Mouse (Mus musculus) heart, embryonic 15.5 days (tissue): ENCODE data around the gene Tbc1d24. TPM values are rescaled to one million over a fixed set of nuclear protein-coding genes. Genes with fewer than 3 reads are reported as not detected.

Experiments used
- ATAC-seq: fragments of 200-750 bp; cut with Nextera tagmentation; replicated peaks from 2 replicates; pipeline ENCODE4 v1.8.0; 2017; ENCODE audit warnings: low read depth, moderate TSS enrichment; ENCODE audit not compliant: insufficient number of reproducible peaks, insufficient read depth, low FRiP score
- H3K27ac ChIP-seq: fragments of 300-500 bp; sonication (generic); 2 replicates; pipeline ENCODE4 v1.5.1; 2015; ENCODE audit warnings: mild to moderate bottlenecking, inconsistent platforms
- H3K27me3 ChIP-seq: fragments of 300-500 bp; sonication (generic); 2 replicates; pipeline ENCODE4 v1.6.1; 2015; ENCODE audit warnings: inconsistent platforms
- H3K36me3 ChIP-seq: fragments of 300-500 bp; sonication (generic); 2 replicates; pipeline ENCODE4 v1.6.1; 2015; ENCODE audit warnings: mild to moderate bottlenecking, inconsistent platforms
- H3K4me1 ChIP-seq: fragments of 300-500 bp; sonication (generic); replicated peaks from 2 replicates; pipeline ENCODE4 v1.6.1; 2015; ENCODE audit warnings: inconsistent platforms
- H3K4me2 ChIP-seq: fragments of 300-500 bp; sonication (generic); 2 replicates; pipeline ENCODE4 v1.6.1; 2015; ENCODE audit warnings: inconsistent platforms, mild to moderate bottlenecking, moderate library complexity
- H3K4me3 ChIP-seq: fragments of 300-500 bp; sonication (generic); 2 replicates; pipeline ENCODE4 v1.5.1; 2015; ENCODE audit warnings: mild to moderate bottlenecking, inconsistent platforms
- H3K9ac ChIP-seq: fragments of 300-500 bp; sonication (generic); 2 replicates; pipeline ENCODE4 v1.6.1; 2015; ENCODE audit warnings: mild to moderate bottlenecking, inconsistent platforms
- H3K9me3 ChIP-seq: fragments of 300-500 bp; sonication (generic); replicated peaks from 2 replicates; pipeline ENCODE4 v1.6.1; 2016; ENCODE audit warnings: inconsistent platforms
- WGBS: fragments of 180-500 bp; shearing (Covaris S2); methylation state at CpG from one replicate; pipeline ENCODE4 v1.1.7; 2015; ENCODE audit warnings: mixed read lengths; 5-methylcytosine and 5-hydroxymethylcytosine counted together
- polyA plus RNA-seq: library from polyadenylated mRNA; unstranded; fragments of >200 nt; fragmentation: Nextera tagmentation; extraction: Ambion mirVana; gene quantifications from 2 replicates; pipeline ENCODE4 v1.2.1, GENCODE M21; 2015

Tbc1d24 gene
- 3.6 and 3.8 TPM in 2 replicates for polyA plus RNA-seq

DNA sequence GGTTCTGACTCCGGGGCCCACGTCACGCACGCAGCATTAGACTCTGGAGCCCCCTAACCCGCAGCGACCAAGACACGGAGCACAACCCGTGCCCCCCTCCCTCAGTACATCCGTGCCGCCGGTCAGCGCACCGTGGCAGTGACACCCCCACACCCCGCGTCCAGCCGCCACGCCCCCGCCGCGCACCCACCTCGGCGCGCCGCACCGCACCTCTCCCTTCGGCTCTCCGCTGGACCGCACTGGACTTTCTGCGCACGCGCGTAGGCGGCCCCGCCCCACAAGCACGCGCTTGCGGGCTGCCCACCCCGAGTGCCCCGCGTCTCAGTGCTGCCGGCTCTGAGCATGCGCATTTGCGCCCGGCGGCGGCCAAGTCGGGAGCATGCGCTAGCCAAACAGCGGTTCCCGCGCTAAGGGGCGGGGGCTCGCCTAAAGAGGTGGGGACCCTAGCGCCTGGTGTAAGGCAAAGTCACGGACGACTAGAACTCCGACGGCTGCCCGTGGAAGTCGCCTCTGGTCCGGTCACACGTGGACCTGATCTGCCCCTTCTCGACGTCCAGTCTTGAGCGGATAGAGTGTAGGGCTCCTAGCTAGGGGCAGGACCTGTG lies at the start of gene Tbc1d24:
Tbc1d24 (minus strand) TSS at position 279 of the 605 bp plus-strand sequence.
- H3K4me1 ChIP-seq, result peaks cover 64% of the 10 kb centered on the region
- peak within 1 kb of the TSS; percentile 45 for H3K27ac ChIP-seq
- H3K27me3 ChIP-seq, result peaks cover 31% of the 10 kb centered on the region
- H3K4me3 ChIP-seq, result peak within 1 kb of the TSS; percentile 57
- H3K36me3 ChIP-seq, result no peaks in the 10 kb centered on the region
- peak; percentile 70 for ATAC-seq
- under 1% methylated on average over 65 of the region's 65 CpGs for WGBS
- H3K9ac ChIP-seq, result peak within 1 kb of the TSS; percentile 61
- no peaks in the 10 kb centered on the region for H3K9me3 ChIP-seq
- peak within 1 kb of the TSS; percentile 80 for H3K4me2 ChIP-seq

- Histone ChIP-seq H3K27me3 (no peaks in the 10 kb centered on the region), H3K4me1 (peaks cover 13% of the 10 kb centered on the region), H3K36me3 (peaks cover 16% of the 10 kb centered on the region), H3K27ac (no peak overlapping the region), H3K4me3 (0 out of 2 replicates have a peak overlapping the region, but pooled peaks have one; percentile 90), H3K9me3 (no peaks in the 10 kb centered on the region), H3K9ac (no peak overlapping the region), H3K4me2 (no peak overlapping the region)
- ATAC-seq, result no peak
- 92% methylated on average over 2 of the region's 2 CpGs for WGBS
Measured at GRCm38 (mm10) chr17:24252329-24252728, 47.0 kb upstream of the Tbc1d24 start.

GRCm38 (mm10) chr17:24251320-24252069 lies 46.1 kb upstream of the Tbc1d24 start, which contains the start of gene Ccnf:
TSS of gene Ccnf (minus strand) at chr17:24251484.
- WGBS, result under 1% methylated on average over 48 of the region's 48 CpGs
- H3K27ac ChIP-seq, result peak within 1 kb of the TSS; percentile 76

DNA sequence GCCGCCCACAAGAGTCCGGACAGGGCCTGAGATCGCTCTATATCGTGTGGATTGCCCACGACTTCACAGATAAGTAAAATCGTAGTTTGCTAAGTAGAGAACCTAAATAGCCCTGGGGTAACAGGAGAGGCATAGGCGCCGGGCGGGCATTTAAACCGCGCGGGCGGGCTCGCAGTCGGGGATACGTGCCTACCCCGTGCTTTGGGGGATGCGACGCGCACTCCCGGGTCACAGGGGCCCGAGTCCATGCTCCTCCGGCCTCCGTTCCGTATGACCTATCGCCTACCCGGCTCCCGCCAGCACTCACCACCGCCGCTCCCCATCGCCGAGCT lies 45.6 kb upstream of the Tbc1d24 start:
- under 1% methylated on average over 32 of the region's 32 CpGs for WGBS
- no peaks in the 10 kb centered on the region for H3K27me3 ChIP-seq
- H3K4me1 ChIP-seq, result peaks cover 13% of the 10 kb centered on the region
- peak overlapping the region; percentile 76 for H3K4me2 ChIP-seq
- no peak for ATAC-seq
- peak overlapping the region; percentile 70 for H3K27ac ChIP-seq
- H3K9ac ChIP-seq, result peak overlapping the region; percentile 86
- peak overlapping the region; percentile 90 for H3K4me3 ChIP-seq
- H3K36me3 ChIP-seq, result peaks cover 26% of the 10 kb centered on the region
- no peaks in the 10 kb centered on the region for H3K9me3 ChIP-seq

More at GRCm38 (mm10) chr17:24251320-24252069, 46.1 kb upstream of the Tbc1d24 start, which contains the start of gene Ccnf:
- Histone ChIP-seq H3K9me3 (no peaks in the 10 kb centered on the region), H3K36me3 (peaks cover 23% of the 10 kb centered on the region), H3K4me2 (peak within 1 kb of the TSS; percentile 76), H3K4me3 (peak within 1 kb of the TSS; percentile 90), H3K9ac (peak within 1 kb of the TSS; percentile 86), H3K4me1 (peaks cover 13% of the 10 kb centered on the region), H3K27me3 (no peaks in the 10 kb centered on the region)
- peak; percentile 100 for ATAC-seq

- Histone ChIP-seq H3K27me3 (no peaks in the 10 kb centered on the region), H3K4me1 (peaks cover 13% of the 10 kb centered on the region), H3K4me2 (no peak overlapping the region), H3K36me3 (peaks cover 44% of the 10 kb centered on the region), H3K4me3 (no peak overlapping the region), H3K9me3 (no peaks in the 10 kb centered on the region), H3K27ac (no peak overlapping the region), H3K9ac (no peak overlapping the region)
- WGBS, result 98% methylated on average over 2 of the region's 2 CpGs
- no peak for ATAC-seq
Measured at GRCm38 (mm10) chr17:24248641-24249040, 43.3 kb upstream of the Tbc1d24 start.

DNA sequence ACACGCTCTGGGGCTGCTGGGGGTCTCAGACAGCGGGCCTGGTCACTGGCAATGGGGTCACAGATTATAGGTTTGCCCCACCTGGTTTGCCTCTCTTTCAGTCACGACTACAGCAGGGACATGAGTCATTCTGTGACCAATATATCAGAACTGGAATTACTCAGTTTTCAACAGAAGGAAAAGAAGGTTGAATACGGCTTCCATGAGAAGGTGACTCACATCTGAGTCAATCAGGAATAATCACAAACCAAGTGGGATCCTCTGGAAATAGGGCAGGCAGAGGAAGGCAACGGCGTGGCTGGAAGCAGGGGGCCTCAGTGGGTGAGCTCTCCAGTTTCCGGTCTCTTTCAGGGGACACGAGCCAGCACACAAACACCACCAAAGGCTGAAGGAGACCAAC lies 38.7 kb upstream of the Tbc1d24 start:
- Histone ChIP-seq H3K27me3 (no peaks in the 10 kb centered on the region), H3K27ac (no peak overlapping the region), H3K9ac (no peak overlapping the region), H3K36me3 (peaks cover 86% of the 10 kb centered on the region), H3K9me3 (no peaks in the 10 kb centered on the region), H3K4me1 (no peaks in the 10 kb centered on the region), H3K4me3 (no peak overlapping the region), H3K4me2 (no peak overlapping the region)
- no peak for ATAC-seq
- 96% methylated on average over 8 of the region's 8 CpGs for WGBS

GRCm38 (mm10) chr17:24243311-24243969 lies 38.1 kb upstream of the Tbc1d24 start:
- no peak overlapping the region for H3K27ac ChIP-seq
- H3K9ac ChIP-seq, result no peak overlapping the region
- WGBS, result 83% methylated on average over 4 of the region's 4 CpGs
- no peak overlapping the region for H3K4me2 ChIP-seq
- no peaks in the 10 kb centered on the region for H3K27me3 ChIP-seq
- peaks cover under 1% of the 10 kb centered on the region for H3K4me1 ChIP-seq
- H3K36me3 ChIP-seq, result peaks cover 86% of the 10 kb centered on the region
- no peaks in the 10 kb centered on the region for H3K9me3 ChIP-seq
- H3K4me3 ChIP-seq, result no peak overlapping the region
- ATAC-seq, result no peak

DNA sequence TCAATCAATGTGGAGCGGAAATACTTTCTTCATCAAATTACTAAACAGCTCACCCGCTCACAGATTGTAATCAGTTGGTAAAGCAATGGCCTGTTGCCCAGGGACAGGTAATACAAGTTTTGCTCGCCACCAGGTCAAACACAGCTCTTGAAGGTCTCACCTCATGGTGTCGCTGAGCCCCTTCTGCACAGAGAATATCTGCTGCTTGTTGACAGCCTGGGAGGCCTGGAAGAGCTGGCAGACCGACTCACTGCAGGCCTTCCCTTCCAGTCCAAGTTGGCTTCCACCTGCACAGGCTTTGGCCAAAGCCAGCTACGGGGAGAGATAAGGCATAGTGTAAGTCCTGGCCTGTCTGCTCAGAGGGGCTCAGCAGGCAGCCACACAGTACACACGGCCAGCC lies 31.6 kb upstream of the Tbc1d24 start:
- Histone ChIP-seq H3K36me3 (peaks cover 94% of the 10 kb centered on the region), H3K4me3 (no peak overlapping the region), H3K4me1 (peaks cover 2% of the 10 kb centered on the region), H3K4me2 (no peak overlapping the region), H3K9me3 (no peaks in the 10 kb centered on the region), H3K9ac (no peak overlapping the region), H3K27ac (no peak overlapping the region), H3K27me3 (no peaks in the 10 kb centered on the region)
- 80% methylated on average over 7 of the region's 7 CpGs for WGBS
- 0 out of 2 replicates have a peak, but pooled peaks have one; percentile 60 for ATAC-seq

DNA sequence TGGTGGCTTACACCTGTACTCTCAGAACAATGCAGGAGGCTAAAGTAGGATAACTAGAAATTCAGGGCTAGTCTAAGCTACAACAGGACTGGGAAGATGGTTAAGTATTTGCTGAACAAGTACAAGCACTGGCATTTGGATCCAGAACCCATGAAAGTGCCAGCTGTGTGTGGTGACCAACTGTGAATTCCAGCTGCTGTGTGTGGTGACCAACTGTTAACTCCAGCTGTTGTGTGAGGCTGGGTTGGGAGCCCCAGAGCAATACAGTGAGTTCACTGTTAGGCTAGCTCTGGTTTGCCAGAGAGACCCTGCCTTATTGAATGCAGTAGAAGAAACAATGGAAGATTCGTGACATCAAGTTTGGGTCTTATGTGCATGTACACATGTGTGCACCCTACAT lies 31.1 kb upstream of the Tbc1d24 start:
- H3K9ac ChIP-seq, result no peak overlapping the region
- no peaks in the 10 kb centered on the region for H3K27me3 ChIP-seq
- no peaks in the 10 kb centered on the region for H3K9me3 ChIP-seq
- no peak for ATAC-seq
- H3K27ac ChIP-seq, result no peak overlapping the region
- peaks cover 90% of the 10 kb centered on the region for H3K36me3 ChIP-seq
- H3K4me2 ChIP-seq, result no peak overlapping the region
- H3K4me1 ChIP-seq, result peaks cover 2% of the 10 kb centered on the region
- 90% methylated on average over 1 of the region's 1 CpGs for WGBS
- no peak overlapping the region for H3K4me3 ChIP-seq

GRCm38 (mm10) chr17:24227941-24228340 lies 22.6 kb upstream of the Tbc1d24 start:
- Histone ChIP-seq H3K27ac (no peak overlapping the region), H3K9ac (no peak overlapping the region), H3K4me2 (no peak overlapping the region), H3K36me3 (peaks cover 81% of the 10 kb centered on the region), H3K4me3 (no peak overlapping the region), H3K4me1 (no peaks in the 10 kb centered on the region), H3K9me3 (no peaks in the 10 kb centered on the region), H3K27me3 (no peaks in the 10 kb centered on the region)
- 81% methylated on average over 7 of the region's 7 CpGs for WGBS
- no peak for ATAC-seq

DNA sequence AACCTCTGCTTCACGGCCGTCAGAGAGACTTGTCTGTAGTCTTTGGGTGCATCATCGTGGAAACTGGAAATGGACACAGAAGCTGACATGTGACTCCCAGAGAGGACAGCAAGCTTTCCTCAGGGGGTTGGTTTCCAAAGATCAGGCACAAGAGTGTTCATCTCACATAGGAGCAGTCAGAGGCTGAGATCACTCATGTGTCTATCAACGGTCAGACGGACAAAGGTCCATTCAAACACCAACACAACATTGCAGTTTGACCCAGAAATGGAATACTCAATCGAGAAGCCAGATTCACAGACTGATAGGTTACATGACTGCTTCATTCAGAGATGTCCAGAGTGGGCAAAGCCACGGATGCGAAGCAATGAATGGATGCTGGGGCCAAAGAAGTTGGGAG lies 21.4 kb upstream of the Tbc1d24 start:
- no peak overlapping the region for H3K4me2 ChIP-seq
- no peak overlapping the region for H3K4me3 ChIP-seq
- H3K9me3 ChIP-seq, result no peaks in the 10 kb centered on the region
- peaks cover 81% of the 10 kb centered on the region for H3K36me3 ChIP-seq
- 92% methylated on average over 8 of the region's 8 CpGs for WGBS
- no peak overlapping the region for H3K9ac ChIP-seq
- no peaks in the 10 kb centered on the region for H3K4me1 ChIP-seq
- no peaks in the 10 kb centered on the region for H3K27me3 ChIP-seq
- no peak for ATAC-seq
- H3K27ac ChIP-seq, result no peak overlapping the region
